Mouse (Mus musculus) adipocyte (in vitro differentiated cells): Measurements from ENCODE around the gene Med12.
"Not testable (repeated sequence)": the region's sequence is repeated elsewhere in the genome, so short reads cannot be mapped to it uniquely, and the experiment has no call there.

Source experiments
- DNase-seq: peaks from one replicate; pipeline ENCODE4 v3.0.0-alpha.2; 2016; ENCODE audit warnings: low spot score

Gene Med12

DNA sequence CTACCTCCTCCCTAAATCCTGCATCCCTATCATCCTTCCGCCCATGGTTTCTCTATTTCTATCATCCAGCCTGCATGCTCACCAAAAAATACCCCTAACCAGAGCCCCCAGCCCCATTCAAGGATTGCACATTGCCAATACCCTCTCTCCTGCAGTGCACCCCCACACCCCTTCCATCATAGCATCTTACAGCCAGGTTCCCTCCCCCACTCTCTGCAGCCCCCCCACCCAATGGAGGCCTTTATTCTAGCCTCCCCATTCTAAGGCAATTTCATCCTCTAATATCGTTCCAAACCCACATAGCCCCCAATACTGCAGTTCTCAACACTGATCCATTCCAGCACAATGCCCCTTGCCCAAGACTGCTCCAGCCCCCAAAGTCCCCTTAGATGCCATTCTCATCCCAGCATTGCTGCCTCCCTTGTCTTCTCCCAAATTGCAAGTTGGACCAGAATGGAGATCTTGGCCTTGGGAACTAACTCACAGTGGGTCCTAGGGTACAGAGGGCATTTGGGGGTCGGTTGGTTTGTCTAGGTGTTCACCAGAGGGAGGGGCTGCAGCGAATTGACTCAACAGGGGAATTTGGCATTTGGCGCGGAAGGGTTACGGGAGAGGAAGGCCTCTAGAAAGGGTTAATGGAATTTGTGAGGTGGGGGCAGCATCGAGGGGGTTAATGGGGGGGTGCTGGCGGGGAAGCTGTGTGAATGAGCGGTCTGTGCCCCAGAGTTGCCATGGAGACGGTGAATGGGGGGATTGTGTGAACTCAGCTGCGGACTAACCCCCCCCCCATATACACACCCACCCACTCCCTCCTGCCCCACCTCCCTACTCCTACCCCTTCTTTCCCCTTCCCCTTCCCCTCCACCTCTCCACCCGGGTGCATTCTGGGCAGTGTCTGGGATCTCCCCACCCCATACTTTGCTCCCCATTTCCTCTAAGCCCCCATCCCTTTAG is 25.9 kb downstream of the Med12 start:
- DNase-seq, result no peak

- DNase-seq, result no peak
These were observed 26.7 kb downstream of the Med12 start for GRCm38 (mm10) chrX:101300427-101301030.

GRCm38 (mm10) chrX:101301654-101302053 is 27.8 kb downstream of the Med12 start:
- DNase-seq, result no peak

DNA sequence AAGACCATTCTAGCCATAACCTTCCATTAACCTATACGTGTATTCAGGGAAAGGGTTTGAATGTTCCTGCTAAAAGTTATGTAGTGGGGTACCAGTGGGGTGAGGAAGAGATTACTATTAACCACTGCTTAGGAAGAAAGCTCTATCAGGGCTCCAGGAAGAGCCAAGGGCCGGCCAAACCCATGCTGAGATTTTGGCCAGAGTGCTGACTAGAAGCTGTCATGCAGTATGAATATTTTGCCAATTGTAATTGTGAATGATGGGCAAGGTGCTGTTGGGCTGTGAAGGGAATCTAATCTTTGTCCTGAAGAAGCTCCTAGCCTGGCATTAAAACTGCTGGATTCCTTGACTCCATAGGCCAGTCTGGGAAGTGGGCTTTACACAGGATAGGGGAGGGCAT is 30.8 kb downstream of the Med12 start:
- DNase-seq, result no peak

- no peak for DNase-seq
These were observed 35.5 kb downstream of the Med12 start for GRCm38 (mm10) chrX:101309299-101309698.

- DNase-seq, result no peak
These were observed 40.0 kb downstream of the Med12 start for GRCm38 (mm10) chrX:101313625-101314359.

GRCm38 (mm10) chrX:101319775-101320174 is 45.9 kb downstream of the Med12 start:
- DNase-seq, result no peak

GRCm38 (mm10) chrX:101325989-101326899 is 52.4 kb downstream of the Med12 start:
- DNase-seq, result no peak

DNA sequence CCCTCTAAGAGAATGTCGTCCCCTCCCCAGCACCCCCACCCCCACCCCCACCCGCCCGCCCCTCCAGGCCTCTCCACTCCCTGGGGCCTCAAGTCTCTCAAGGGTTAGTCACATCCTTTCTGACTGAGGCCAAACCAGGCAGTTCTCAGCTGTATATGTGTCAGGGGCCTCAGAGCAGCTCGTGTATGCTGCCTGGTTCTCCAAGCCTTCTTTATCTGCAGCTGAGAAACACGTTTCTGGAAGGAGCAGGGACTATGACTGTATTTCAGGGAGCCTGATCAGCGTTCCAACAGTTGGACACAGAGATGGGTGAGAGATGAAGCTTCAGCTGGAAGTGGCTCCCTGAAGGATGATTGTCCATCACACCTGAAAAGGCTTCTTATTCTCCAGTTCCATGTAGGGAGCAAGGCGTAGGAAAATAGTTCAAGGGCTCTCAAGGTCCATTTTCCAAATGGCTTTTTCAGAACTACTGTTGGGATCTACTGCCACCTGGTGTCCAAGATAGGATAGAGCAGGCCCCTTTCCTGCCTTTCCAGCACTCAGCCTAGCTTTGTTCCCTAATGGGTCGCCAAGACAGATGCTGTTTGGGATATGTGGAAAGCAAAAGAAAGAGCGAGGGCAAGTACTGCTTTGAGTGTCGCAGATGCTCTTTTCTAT is 55.7 kb downstream of the Med12 start:
- DNase-seq, result peak; percentile 77

GRCm38 (mm10) chrX:101332031-101332374 is 58.2 kb downstream of the Med12 start:
- no peak for DNase-seq

DNA sequence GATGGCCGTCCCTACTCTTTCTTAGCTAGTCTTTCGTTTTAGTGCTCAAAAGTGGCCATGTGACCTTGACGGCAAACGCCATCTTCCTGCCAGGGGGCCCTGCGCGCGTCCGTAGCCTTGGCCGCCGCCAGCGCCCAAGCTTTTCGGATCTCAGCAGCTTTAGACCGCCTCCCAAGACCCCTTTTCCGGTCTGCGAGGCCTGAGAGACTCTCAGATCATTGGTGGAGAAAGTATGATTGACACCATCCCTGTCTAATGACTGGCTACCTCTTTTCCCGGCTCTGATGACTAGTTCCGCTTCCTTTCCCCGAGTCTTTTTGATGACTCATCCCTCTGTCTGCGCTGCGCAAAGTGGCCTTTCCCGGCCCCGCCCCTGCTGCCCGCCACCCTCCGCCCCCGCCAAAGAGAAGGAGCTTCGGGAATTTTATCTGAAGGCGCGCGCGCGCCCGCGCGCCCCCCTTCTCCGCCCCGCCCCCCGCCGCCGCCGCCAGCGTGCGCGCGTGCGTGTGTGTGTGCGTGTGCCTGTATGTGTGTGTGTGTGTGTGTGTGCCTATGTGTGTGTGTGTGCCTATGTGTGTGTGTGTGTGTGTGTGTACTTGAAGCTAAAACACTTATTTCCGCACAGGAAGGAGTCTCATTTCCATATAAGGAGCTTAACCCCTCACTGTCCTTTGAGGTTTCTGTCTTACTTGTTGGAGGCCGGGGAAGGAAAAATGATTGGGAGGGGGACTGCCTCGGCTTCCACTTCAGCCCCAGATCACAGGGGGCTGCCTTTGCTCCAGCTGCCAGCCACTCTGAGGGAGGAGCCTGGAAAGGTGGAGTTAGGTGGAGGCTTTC is 58.8 kb downstream of the Med12 start:
- DNase-seq, result peak; percentile 96

DNA sequence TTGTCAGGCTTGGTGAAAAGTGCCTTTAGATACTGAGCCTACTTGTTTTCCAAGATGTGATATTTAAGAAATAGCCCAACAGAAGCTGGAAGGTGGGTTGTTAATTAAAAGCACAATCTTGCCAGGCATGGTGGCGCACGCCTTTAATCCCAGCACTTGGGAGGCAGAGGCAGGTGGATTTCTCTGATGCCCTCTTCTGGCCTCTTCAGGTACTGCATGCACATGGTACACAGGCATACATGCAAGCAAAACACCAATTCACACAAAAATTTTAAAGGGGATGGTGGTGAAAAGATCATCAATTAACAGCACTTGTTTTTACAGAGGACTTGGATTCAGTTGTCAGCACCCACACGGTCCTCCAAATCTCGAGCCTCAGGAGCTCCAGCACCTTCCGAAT is 60.8 kb downstream of the Med12 start:
- DNase-seq, result no peak

DNA sequence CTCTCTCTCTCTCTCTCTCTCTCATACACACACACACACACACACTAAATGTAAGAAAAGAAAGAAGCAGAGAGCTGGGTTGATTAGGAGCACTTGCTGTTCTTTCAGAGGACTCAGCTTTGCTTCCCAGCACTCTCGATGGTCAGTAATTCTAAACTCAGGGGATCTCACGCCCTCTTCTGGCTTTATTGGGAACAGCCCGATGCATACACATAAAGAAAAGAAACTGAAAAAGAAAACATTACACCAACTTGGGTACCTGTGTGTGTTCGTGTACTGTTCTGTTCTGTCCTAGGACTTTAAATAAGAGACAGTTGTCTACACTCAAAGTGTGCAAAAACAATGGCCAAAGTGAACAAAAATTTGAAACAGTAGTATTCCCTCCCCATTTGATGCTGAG is 64.8 kb downstream of the Med12 start:
- no peak for DNase-seq

DNA sequence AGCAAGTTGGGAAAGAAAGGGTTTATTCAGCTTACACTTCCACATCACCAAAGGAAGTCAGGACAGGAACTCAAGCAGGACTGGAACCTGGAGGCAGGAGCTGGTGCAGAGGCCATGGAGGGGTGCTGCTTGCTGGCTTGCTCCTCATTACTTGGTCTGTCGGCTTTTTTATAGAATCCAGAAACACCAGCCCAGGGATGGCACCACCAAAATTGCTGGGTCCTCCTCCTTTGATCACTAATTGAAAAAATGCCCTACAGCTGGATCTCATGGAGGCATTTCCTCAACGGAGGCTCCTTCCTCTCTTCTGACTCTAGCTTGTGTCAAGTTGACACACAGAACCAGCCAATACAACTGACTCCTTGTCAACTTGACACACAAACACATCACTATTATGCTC is 69.0 kb downstream of the Med12 start:
- DNase-seq, result not testable (repeated sequence)

DNA sequence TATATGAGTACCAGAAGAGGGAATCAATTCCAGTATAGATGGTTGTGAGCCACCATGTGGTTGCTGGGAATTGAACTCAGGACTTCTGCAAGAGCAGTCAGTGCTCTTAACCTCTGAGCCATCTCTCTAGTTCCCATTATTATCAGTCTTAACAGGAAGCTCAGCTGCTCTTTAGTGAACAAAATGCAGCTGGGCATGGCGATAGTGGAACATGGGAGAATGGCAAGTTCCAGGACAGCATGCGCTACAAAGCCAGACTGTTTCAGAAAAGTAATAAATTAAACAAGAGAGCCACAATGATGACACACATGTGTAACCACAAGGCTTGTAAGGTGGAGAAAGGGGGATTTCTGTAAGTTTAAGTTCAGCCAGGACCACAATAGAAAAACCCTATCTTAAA is 71.6 kb downstream of the Med12 start:
- DNase-seq, result no peak

GRCm38 (mm10) chrX:101346475-101346874 is 72.6 kb downstream of the Med12 start:
- DNase-seq, result no peak
